Mouse (Mus musculus) ES-E14 (cell line): Measurements from ENCODE around the gene Rnd3. TPM values are rescaled to one million over a fixed set of nuclear protein-coding genes. Genes with fewer than 3 reads are reported as not detected.

Experiments
- DNase-seq: peaks from one replicate; pipeline ENCODE4 v3.0.0-alpha.2; 2013; ENCODE audit warnings: low read depth, low spot score
- H3K27ac ChIP-seq: 2 replicates; pipeline ENCODE4 v1.5.1; 2012; ENCODE audit warnings: low read depth, mild to moderate bottlenecking, low read length, moderate library complexity, mixed read lengths; ENCODE audit not compliant: poor library complexity, insufficient read depth, severe bottlenecking
- H3K36me3 ChIP-seq: 2 replicates; pipeline ENCODE4 v1.6.1; 2012; ENCODE audit warnings: mild to moderate bottlenecking, low read length, moderate library complexity, mixed read lengths; ENCODE audit not compliant: control insufficient read depth, poor library complexity, insufficient read depth, severe bottlenecking
- H3K4me1 ChIP-seq, 2 experiments: fragments of 150-350 bp in 1 of 2; sonication (generic) in 1 of 2; 2 replicates each; pipeline ENCODE4 v1.6.1; 2012; ENCODE audit warnings: low read length in 2 of 2, mild to moderate bottlenecking in 1 of 2, mixed read lengths in 1 of 2; ENCODE audit not compliant: control insufficient read depth in 2 of 2, insufficient read depth in 2 of 2, poor library complexity in 1 of 2
- H3K4me3 ChIP-seq, 2 experiments: fragments of 150-350 bp in 1 of 2; sonication (generic) in 1 of 2; 2 replicates each; pipeline ENCODE4 v1.5.1; 2012; ENCODE audit warnings: low read length in 2 of 2, low read depth in 1 of 2, mild to moderate bottlenecking in 1 of 2, mixed read lengths in 1 of 2; ENCODE audit not compliant: insufficient read depth in 1 of 2, poor library complexity in 1 of 2, severe bottlenecking in 1 of 2
- H3K9ac ChIP-seq: 2 replicates; pipeline ENCODE4 v1.6.1; 2012; ENCODE audit warnings: low read depth, mild to moderate bottlenecking, low read length, mixed read lengths; ENCODE audit not compliant: poor library complexity, insufficient read depth, severe bottlenecking
- H3K9me3 ChIP-seq: fragments of 150-350 bp; sonication (generic); 2 replicates; pipeline ENCODE4 v1.6.1; 2012; ENCODE audit warnings: low read depth, mild to moderate bottlenecking, low read length; ENCODE audit not compliant: control insufficient read depth, insufficient read depth
- CHD2 ChIP-seq: IDR thresholded peaks from 2 replicates; pipeline ENCODE4 v1.6.1; 2014; ENCODE audit warnings: mild to moderate bottlenecking, low read depth, low read length, inconsistent platforms
- HCFC1 ChIP-seq: IDR thresholded peaks from 2 replicates; pipeline ENCODE4 v1.6.1; 2012; ENCODE audit warnings: low read length, inconsistent platforms, borderline replicate concordance; ENCODE audit not compliant: insufficient read depth
- MAFK ChIP-seq: IDR thresholded peaks from 2 replicates; pipeline ENCODE4 v1.6.1; 2014; ENCODE audit warnings: mild to moderate bottlenecking, low read depth, low read length, inconsistent platforms; ENCODE audit not compliant: insufficient read depth
- ZC3H11A ChIP-seq: IDR thresholded peaks from 2 replicates; pipeline ENCODE4 v1.6.1; 2012; ENCODE audit warnings: low read depth, mild to moderate bottlenecking, inconsistent platforms, low read length, borderline replicate concordance
- ZNF384 ChIP-seq: IDR thresholded peaks from 2 replicates; pipeline ENCODE4 v1.6.1; 2012; ENCODE audit warnings: low read depth, low read length, inconsistent platforms
- in situ Hi-C, 2 experiments: fragments of 600-800 bp; cut with MboI; formaldehyde crosslinking; loops; one replicate each; pipeline ENCODE4 v1.15.1; 2025; ENCODE audit warnings: low sequenced_read_pairs in 2 of 2, inconsistent platforms in 1 of 2; ENCODE audit not compliant: unreplicated experiment in 2 of 2
- total RNA-seq: library from RNA; depleted of rRNA; stranded (reverse); fragments of 300-350 nt; gene quantifications from 2 replicates; pipeline ENCODE4 v1.2.3, GENCODE M21; 2012

Rnd3 gene
- total RNA-seq, 1 experiment = 28.8 TPM

GRCm38 (mm10) chr2:51099240-51099639, 49.7 kb downstream of the Rnd3 start:
- TF ChIP-seq HCFC1 (no peak), ZNF384 (no peak), CHD2 (no peak), MAFK (no peak), ZC3H11A (no peak)
- no peak for DNase-seq
- Histone ChIP-seq H3K4me1 (no peaks in the 10 kb centered on the region), H3K4me3 (no peak overlapping the region), H3K9ac (no peak overlapping the region), H3K36me3 (no peaks in the 10 kb centered on the region), H3K9me3 (no peaks in the 10 kb centered on the region), H3K27ac (no peak overlapping the region)
- in situ Hi-C loops = no loop called here

- Histone ChIP-seq H3K27ac (no peak overlapping the region), H3K36me3 (no peaks in the 10 kb centered on the region), H3K4me1 (peaks cover 4 to 10% of the 10 kb centered on the region in 2 experiments; a peak in 3 of 4 replicates), H3K4me3 (no peak overlapping the region), H3K9me3 (no peaks in the 10 kb centered on the region), H3K9ac (no peak overlapping the region)
- DNase-seq = no peak
- TF ChIP-seq CHD2 (no peak), ZNF384 (no peak), HCFC1 (no peak), ZC3H11A (no peak), MAFK (no peak)
- in situ Hi-C loops = no loop called here
Observed at GRCm38 (mm10) chr2:51090688-51091087, 58.2 kb downstream of the Rnd3 start.

- Histone ChIP-seq H3K9me3 (no peaks in the 10 kb centered on the region), H3K27ac (no peak overlapping the region), H3K4me3 (no peak overlapping the region), H3K36me3 (no peaks in the 10 kb centered on the region), H3K4me1 (peaks cover 4 to 14% of the 10 kb centered on the region in 2 experiments; a peak in 3 of 4 replicates), H3K9ac (no peak overlapping the region)
- in situ Hi-C loops = no loop called here
- TF ChIP-seq ZC3H11A = no peak
- TF ChIP-seq CHD2 = no peak
- TF ChIP-seq MAFK = no peak
- TF ChIP-seq ZNF384 = no peak
- no peak for TF ChIP-seq HCFC1
- DNase-seq = no peak
Observed at GRCm38 (mm10) chr2:51090049-51090448, 58.9 kb downstream of the Rnd3 start.

- no peak overlapping the region for H3K27ac ChIP-seq
- no peaks in the 10 kb centered on the region for H3K9me3 ChIP-seq
- no peaks in the 10 kb centered on the region for H3K36me3 ChIP-seq
- no peak overlapping the region for H3K4me3 ChIP-seq
- no peak for TF ChIP-seq HCFC1
- TF ChIP-seq MAFK = no peak
- no peak for TF ChIP-seq CHD2
- no peak for TF ChIP-seq ZC3H11A
- no peak for TF ChIP-seq ZNF384
- peaks cover 4 to 16% of the 10 kb centered on the region in 2 experiments; a peak in 3 of 4 replicates for H3K4me1 ChIP-seq
- no peak for DNase-seq
- in situ Hi-C loops = no loop called here
- no peak overlapping the region for H3K9ac ChIP-seq
Observed at GRCm38 (mm10) chr2:51088843-51089573, 59.9 kb downstream of the Rnd3 start.

- H3K27ac ChIP-seq = no peak overlapping the region
- H3K9ac ChIP-seq = no peak overlapping the region
- no peak for DNase-seq
- no peak overlapping the region for H3K4me3 ChIP-seq
- no peaks in the 10 kb centered on the region for H3K9me3 ChIP-seq
- TF ChIP-seq ZNF384 (no peak), CHD2 (no peak), HCFC1 (no peak), ZC3H11A (no peak), MAFK (no peak)
- in situ Hi-C loops = no loop called here
- H3K36me3 ChIP-seq = no peaks in the 10 kb centered on the region
- H3K4me1 ChIP-seq = peaks cover 4 to 16% of the 10 kb centered on the region in 2 experiments; a peak in 3 of 4 replicates
Observed at GRCm38 (mm10) chr2:51088123-51088453, 60.8 kb downstream of the Rnd3 start.
